ENCODE assay signal across 23 mouse cellular contexts in genomic region chr2:160332516-160333325, GRCm38 (mm10). TPM values are rescaled to one million over a fixed set of nuclear protein-coding genes. Genes with fewer than 3 reads are reported as not detected.
A peak's percentile ranks its signal among the peaks of the same experiment; 100 is the strongest.
DNase-seq lines count a peak whose midpoint lies in the region; ATAC-seq lines count a peak whose summit lies in the region.
"Had no signal": no experiment of that assay in that cellular context is flagged by ENCODE, and none has a peak within 500 bp of the region (broad histone marks: within the 10 kb centered on the region; RNA-seq: fewer than 3 reads in every experiment).

No protein-coding gene starts in this region.

- no peaks in the 10 kb centered on the region for H3K27me3 ChIP-seq in intestine, embryonic 14.5 days (replicated peaks; ENCODE audit: control insufficient read depth, insufficient read depth, low read length)
- H3K27me3 ChIP-seq in hindbrain, embryonic 10.5 days (ENCODE audit: insufficient read depth, poor library complexity, severe bottlenecking) = no peaks in the 10 kb centered on the region
- H3K27me3 ChIP-seq: forebrain, embryonic 13.5 days; hindbrain, embryonic 15.5 days; limb, embryonic 15.5 days; midbrain, embryonic 12.5 days had no signal

- no peak overlapping the region for H3K9ac ChIP-seq in intestine, embryonic 14.5 days (ENCODE audit: low read length)
- H3K9ac ChIP-seq: forebrain, embryonic 13.5 days; heart, embryonic 15.5 days; hindbrain, embryonic 15.5 days; limb, embryonic 15.5 days; lung, embryonic 14.5 days; midbrain, embryonic 12.5 days had no signal

- H3K9me3 ChIP-seq in intestine, embryonic 14.5 days (ENCODE audit: control insufficient read depth, low read length) = no peaks in the 10 kb centered on the region
- no peaks in the 10 kb centered on the region for H3K9me3 ChIP-seq in hindbrain, embryonic 10.5 days
- H3K9me3 ChIP-seq: forebrain, embryonic 13.5 days; heart, embryonic 15.5 days; hindbrain, embryonic 15.5 days; limb, embryonic 15.5 days; midbrain, embryonic 12.5 days had no signal

- no peak overlapping the region for H3K4me2 ChIP-seq in intestine, embryonic 14.5 days (ENCODE audit: low read length)
- H3K4me2 ChIP-seq: forebrain, embryonic 13.5 days; heart, embryonic 15.5 days; hindbrain, embryonic 15.5 days; limb, embryonic 15.5 days; lung, embryonic 14.5 days; midbrain, embryonic 12.5 days had no signal

- peak; percentile 31 to 40 for DNase-seq in kidney, postnatal 36 days
- DNase-seq in kidney, postnatal 10 days = no peak
- no peak for DNase-seq in intestine, embryonic 14.5 days (ENCODE audit: low spot score)
- DNase-seq in skeletal muscle tissue, adult 2 months (ENCODE audit: low read depth, low spot score) = peak; percentile 74
- DNase-seq in embryo, embryonic 10 days (ENCODE audit: low spot score) = no peak
- DNase-seq in hindbrain, embryonic 10.5 days (ENCODE audit: low spot score) = no peak
- DNase-seq: adrenal gland, adult 2 months; cerebellum, adult 18-20 months; cerebellum, postnatal 36 days; gastrocnemius, postnatal 36 days; heart, postnatal 36 days; kidney, adult 18-20 months; kidney, postnatal 4 days; layer of hippocampus, adult 9-11 months; lung, embryonic 14.5 days; thymus, postnatal 25 days had no signal

- H3K36me3 ChIP-seq in intestine, embryonic 14.5 days (ENCODE audit: control insufficient read depth, insufficient read depth, low read length) = no peaks in the 10 kb centered on the region
- H3K36me3 ChIP-seq in hindbrain, embryonic 10.5 days = no peaks in the 10 kb centered on the region
- H3K36me3 ChIP-seq: heart, embryonic 15.5 days; hindbrain, embryonic 15.5 days; limb, embryonic 15.5 days; midbrain, embryonic 12.5 days had no signal

- H3K4me1 ChIP-seq in brown adipose tissue, adult 24 weeks (ENCODE audit: control insufficient read depth, insufficient read depth, insufficient read length, low read length) = peaks cover 6% of the 10 kb centered on the region
- H3K4me1 ChIP-seq in intestine, embryonic 14.5 days (replicated peaks; ENCODE audit: control insufficient read depth, insufficient read depth, low read length) = peaks cover 7% of the 10 kb centered on the region
- peaks cover 11% of the 10 kb centered on the region for H3K4me1 ChIP-seq in hindbrain, embryonic 10.5 days (replicated peaks)

- 68% methylated on average over 12 of the region's 12 CpGs for WGBS in intestine, embryonic 14.5 days
- 93% methylated on average over 12 of the region's 12 CpGs for WGBS in hindbrain, embryonic 10.5 days

- no peak overlapping the region for H3K4me3 ChIP-seq in brown adipose tissue, adult 24 weeks (ENCODE audit: insufficient read depth, low read depth, low read length)
- no peak overlapping the region for H3K4me3 ChIP-seq in intestine, embryonic 14.5 days (ENCODE audit: low read depth, low read length)
- H3K4me3 ChIP-seq in hindbrain, embryonic 10.5 days = no peak overlapping the region
- H3K4me3 ChIP-seq: forebrain, embryonic 13.5 days; heart, embryonic 15.5 days; hindbrain, embryonic 15.5 days; left cerebral cortex, adult 2 months; limb, embryonic 15.5 days; midbrain, embryonic 12.5 days had no signal

- H3K27ac ChIP-seq in brown adipose tissue, adult 24 weeks (replicated peaks; ENCODE audit: low read depth, low read length) = peak overlapping the region; percentile 94
- H3K27ac ChIP-seq in intestine, embryonic 14.5 days (ENCODE audit: low read depth) = no peak overlapping the region
- H3K27ac ChIP-seq in hindbrain, embryonic 10.5 days = no peak overlapping the region
- H3K27ac ChIP-seq: forebrain, embryonic 13.5 days; heart, embryonic 15.5 days; hindbrain, embryonic 15.5 days; left cerebral cortex, adult 2 months; limb, embryonic 15.5 days; midbrain, embryonic 12.5 days had no signal

- ATAC-seq in intestine, embryonic 14.5 days (replicated peaks; ENCODE audit: low FRiP score, low TSS enrichment, low read depth) = peak; percentile 74
- ATAC-seq: forebrain, embryonic 13.5 days had no signal

RNA-seq across cellular contexts. Expression of gene Gm826, which starts 1.2 kb away (rescaled TPM):
- 2.1 TPM in 1 of 2 replicates, not detected in the other for polyA plus RNA-seq in brown adipose tissue, adult 24 weeks (2012; ENCODE audit: insufficient read depth, insufficient read length, missing spikeins)
- 2.3 and 3.0 TPM in 2 replicates for polyA plus RNA-seq in intestine, embryonic 14.5 days (2014; fragmentation: Nextera tagmentation; extraction: Ambion mirVana)
- 0.33 and 0.39 TPM in 2 replicates for polyA plus RNA-seq in hindbrain, embryonic 10.5 days (2016; fragmentation: Nextera tagmentation; extraction: Ambion mirVana)
- polyA plus RNA-seq: forebrain, embryonic 13.5 days; hindbrain, embryonic 15.5 days had no signal

RNA-seq across cellular contexts. Expression of gene Mafb, which starts 34.1 kb away (rescaled TPM):
- polyA plus RNA-seq in brown adipose tissue, adult 24 weeks (2012; ENCODE audit: insufficient read depth, insufficient read length, missing spikeins) = 6.1 and 9.8 TPM in 2 replicates
- polyA plus RNA-seq in intestine, embryonic 14.5 days (2014; fragmentation: Nextera tagmentation; extraction: Ambion mirVana) = 2.2 and 3.5 TPM in 2 replicates
- 14.5 and 16.9 TPM in 2 replicates for polyA plus RNA-seq in hindbrain, embryonic 10.5 days (2016; fragmentation: Nextera tagmentation; extraction: Ambion mirVana)

Comparison
In these comparisons a context has a peak if more than half of its experiments do, and no peak if none do; other contexts are left out.
1. DNase-seq: peak in kidney, postnatal 36 days (2 of 2) and skeletal muscle tissue, adult 2 months (single experiment); none in kidney, postnatal 10 days (single experiment), intestine, embryonic 14.5 days (single experiment), embryo, embryonic 10 days (single experiment) and hindbrain, embryonic 10.5 days (single experiment).